Mouse (Mus musculus): ENCODE results near the gene Coro6.

Coro6 gene

DNA sequence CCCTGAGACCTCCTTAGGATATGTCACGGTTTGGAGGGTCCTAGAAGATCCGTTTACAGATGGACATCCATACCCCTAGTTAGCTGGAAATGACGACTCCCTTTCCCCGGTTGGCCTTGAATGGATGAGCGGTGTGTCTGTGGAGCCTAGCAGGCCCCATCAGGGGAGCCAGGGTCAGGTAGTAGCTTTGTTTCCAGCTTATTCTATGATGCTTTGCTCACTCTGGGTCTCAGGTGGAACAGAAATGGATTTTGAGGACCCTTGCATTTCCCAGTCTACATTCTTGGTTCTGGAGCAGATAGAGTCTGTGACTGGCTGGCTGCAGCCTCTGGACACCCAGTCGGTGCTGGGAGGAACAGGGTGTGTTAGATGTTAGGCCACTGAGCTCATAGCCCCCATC lies 32.6 kb downstream of the Coro6 start:
- no peak for DNase-seq

DNA sequence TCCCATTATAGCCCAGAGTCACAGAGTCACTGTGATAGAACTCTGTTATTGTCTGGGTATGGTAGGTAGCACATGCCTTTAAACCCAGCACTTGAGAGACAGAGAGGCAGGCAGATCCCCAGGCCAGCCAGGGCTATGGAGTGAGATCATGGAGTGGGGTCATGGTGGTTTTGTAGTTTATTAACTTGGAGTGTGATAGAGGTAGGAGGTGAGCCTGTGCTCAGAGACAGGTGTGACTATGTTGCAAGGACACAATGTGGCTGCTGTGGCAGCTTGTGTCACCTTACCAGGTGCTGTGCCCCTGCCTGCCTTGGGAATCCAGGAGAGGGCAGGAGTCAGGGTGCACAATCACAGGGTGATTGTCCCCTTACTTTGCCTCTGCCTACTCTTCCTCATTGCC lies 33.3 kb downstream of the Coro6 start:
- no peak for DNase-seq

- DNase-seq, result peak; percentile 82
Observed at GRCm38 (mm10) chr11:77497341-77497756, 35.1 kb downstream of the Coro6 start.

GRCm38 (mm10) chr11:77497851-77498250 lies 35.6 kb downstream of the Coro6 start:
- no peak for DNase-seq

GRCm38 (mm10) chr11:77498261-77499139 lies 36.3 kb downstream of the Coro6 start:
- no peak for DNase-seq

- no peak for DNase-seq
Observed at GRCm38 (mm10) chr11:77499354-77499753, 37.1 kb downstream of the Coro6 start.

DNA sequence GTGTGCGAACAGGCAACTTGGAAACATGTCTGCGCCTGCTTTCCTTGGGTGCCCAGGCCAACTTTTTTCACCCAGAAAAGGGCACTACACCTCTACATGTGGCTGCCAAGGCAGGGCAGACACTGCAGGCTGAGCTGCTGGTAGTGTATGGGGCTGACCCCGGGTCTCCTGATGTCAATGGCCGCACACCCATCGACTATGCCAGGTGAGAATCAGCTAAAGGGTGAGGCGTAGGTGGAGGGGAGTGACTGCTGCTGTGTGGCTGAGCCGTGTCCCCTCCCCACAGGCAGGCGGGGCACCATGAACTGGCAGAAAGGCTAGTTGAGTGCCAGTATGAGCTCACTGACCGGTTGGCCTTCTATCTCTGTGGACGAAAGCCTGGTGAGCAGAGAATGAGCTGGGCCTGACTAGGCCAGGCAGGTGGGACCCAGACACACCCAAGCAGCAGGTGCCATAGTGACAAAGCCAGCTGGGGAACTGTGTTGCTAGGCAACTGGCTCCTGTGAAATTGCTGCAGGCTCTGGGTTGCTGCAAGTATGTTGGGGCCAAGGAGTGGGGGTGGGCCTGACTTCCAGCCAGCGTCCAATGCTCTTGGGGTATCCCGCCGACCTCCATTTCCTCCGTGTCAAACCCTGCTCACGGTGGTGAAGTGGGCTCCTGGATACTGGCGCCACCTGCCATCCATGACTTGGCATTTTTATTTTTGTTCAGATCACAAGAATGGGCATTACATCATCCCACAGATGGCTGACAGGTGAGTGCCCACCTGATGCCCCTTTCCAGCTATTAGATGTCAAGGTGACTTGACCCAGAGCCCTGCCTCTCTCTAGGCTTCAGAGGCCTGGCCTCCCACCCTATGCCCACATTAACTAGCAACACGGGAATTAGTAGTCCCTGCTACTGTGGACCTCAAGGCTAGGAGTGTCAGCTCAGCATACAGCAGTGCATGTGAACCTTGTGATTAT lies 38.4 kb downstream of the Coro6 start:
- peak; percentile 42 for DNase-seq

GRCm38 (mm10) chr11:77501392-77501791 lies 39.2 kb downstream of the Coro6 start:
- DNase-seq, result peak; percentile 69

DNA sequence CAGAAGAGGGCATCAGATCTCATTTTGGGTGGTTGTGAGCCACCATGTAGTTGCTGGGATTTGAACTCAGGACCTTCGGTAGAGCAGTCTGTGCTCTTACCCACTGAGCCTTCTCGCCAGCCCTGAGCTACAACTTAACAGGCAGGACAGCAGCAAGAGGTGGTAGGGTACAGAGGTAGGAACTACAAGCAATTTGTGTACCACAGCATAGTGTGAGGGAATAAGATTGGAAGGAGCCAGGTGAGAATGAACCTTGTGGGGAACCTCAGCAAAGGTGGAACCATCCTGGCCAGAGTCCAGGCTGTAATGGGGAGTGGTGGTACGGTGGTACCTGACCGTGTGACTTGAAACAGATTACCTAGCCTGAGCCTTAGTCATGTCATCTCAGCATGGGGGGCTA lies 39.8 kb downstream of the Coro6 start:
- DNase-seq, result peak; percentile 2

- peak; percentile 3 for DNase-seq
Observed at GRCm38 (mm10) chr11:77502481-77502880, 40.3 kb downstream of the Coro6 start.

DNA sequence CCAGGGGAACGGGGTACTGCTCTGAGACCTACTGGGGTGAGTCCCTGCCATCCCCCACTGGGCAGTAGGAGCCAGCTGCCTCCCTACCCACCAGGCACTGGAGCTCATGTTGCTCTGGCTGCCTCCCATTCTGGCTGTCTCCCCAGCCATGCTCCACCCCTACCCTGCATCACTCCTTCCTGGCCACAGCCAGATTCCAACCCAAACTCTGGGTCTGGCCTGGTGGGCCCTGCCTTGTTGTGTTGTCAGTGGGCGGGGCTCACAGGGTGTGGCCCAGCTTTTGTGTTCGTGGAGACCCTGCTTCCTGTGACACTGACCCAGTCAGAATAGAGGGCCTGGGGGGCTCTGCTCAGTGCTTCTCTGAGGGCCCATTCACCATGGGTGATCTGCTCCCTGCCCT lies 41.3 kb downstream of the Coro6 start:
- no peak for DNase-seq

GRCm38 (mm10) chr11:77504377-77504776 lies 42.2 kb downstream of the Coro6 start:
- no peak for DNase-seq

DNA sequence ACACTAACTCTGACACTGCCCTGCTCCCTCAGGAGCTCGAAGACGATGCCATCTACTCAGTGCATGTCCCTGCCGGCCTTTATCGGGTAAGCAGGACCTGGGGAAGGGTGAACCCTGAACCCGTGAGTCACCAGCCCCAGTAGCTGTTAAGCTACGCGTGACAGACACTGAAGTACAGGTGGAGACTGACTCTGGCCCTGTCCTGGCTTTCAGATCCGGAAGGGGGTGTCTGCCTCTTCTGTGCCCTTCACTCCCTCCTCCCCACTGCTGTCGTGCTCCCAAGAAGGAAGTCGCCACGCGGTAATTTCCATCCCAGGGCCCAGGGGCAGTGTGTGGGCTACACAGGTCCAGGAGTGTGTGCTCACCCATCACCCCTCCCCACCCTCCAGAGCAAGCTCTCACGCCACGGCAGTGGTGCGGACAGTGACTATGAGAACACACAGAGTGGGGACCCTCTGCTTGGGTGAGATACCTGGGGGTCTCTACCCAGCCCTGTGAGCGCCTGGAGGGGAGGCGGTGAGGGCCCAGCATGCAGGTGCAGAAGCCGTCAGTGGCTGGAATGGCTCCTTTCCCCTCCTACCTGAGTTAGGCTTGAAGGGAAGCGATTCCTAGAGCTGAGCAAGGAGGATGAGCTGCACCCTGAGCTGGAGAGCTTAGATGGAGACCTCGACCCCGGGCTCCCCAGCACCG lies 43.2 kb downstream of the Coro6 start:
- DNase-seq, result no peak

GRCm38 (mm10) chr11:77506273-77506672 lies 44.1 kb downstream of the Coro6 start:
- peak; percentile 86 for DNase-seq

GRCm38 (mm10) chr11:77506941-77507340 lies 44.7 kb downstream of the Coro6 start:
- no peak for DNase-seq

GRCm38 (mm10) chr11:77507426-77507825 lies 45.2 kb downstream of the Coro6 start:
- peak; percentile 17 for DNase-seq

DNA sequence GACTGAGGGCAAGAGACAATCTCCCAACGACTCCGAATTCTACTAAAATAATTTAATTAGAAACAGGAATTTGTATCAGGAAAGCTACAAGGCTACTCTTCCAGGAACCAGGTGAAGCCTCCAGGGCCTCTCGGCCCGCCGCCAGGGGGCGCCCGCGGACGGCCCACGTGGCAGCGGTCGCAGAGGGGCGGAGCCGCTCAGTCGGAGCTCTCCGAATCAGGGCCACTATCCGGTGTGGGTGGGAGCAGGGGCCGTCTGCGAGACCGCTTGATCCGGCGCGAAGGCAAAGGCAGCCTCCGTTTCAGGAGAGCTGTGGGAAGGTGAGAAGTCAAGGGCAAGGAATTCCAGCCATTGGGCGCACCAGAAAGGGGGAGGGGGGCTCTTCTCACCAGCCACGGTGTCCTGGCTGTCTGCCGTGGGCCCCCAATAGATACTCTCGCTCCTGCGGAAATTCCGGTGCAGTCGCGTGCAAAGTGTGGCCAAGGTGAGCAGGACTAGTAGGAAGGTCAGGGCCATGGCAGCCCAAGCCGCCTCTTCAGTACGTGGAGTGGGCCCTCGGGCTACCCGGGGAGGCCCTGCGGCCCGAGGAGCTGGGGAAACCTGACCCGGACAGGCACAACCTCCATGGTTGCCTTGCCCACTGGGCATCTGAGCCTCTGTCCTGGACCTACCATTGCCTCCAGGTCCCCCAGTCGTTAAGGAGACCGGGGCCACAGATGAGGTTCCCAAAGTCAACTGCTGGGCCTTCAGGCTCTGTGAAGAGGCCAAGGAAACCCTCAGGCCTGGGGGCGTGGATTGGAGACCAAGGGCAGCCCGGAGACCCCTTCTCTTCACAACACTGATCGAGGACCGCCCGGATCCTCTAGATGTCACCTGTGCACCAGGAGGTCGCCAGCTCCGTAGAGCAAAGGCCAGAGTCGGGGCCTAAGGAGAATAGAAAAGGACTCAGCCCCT lies 46.1 kb downstream of the Coro6 start:
- peak; percentile 83 for DNase-seq

- DNase-seq, result no peak
Observed at GRCm38 (mm10) chr11:77511336-77511735, 49.1 kb downstream of the Coro6 start.

DNA sequence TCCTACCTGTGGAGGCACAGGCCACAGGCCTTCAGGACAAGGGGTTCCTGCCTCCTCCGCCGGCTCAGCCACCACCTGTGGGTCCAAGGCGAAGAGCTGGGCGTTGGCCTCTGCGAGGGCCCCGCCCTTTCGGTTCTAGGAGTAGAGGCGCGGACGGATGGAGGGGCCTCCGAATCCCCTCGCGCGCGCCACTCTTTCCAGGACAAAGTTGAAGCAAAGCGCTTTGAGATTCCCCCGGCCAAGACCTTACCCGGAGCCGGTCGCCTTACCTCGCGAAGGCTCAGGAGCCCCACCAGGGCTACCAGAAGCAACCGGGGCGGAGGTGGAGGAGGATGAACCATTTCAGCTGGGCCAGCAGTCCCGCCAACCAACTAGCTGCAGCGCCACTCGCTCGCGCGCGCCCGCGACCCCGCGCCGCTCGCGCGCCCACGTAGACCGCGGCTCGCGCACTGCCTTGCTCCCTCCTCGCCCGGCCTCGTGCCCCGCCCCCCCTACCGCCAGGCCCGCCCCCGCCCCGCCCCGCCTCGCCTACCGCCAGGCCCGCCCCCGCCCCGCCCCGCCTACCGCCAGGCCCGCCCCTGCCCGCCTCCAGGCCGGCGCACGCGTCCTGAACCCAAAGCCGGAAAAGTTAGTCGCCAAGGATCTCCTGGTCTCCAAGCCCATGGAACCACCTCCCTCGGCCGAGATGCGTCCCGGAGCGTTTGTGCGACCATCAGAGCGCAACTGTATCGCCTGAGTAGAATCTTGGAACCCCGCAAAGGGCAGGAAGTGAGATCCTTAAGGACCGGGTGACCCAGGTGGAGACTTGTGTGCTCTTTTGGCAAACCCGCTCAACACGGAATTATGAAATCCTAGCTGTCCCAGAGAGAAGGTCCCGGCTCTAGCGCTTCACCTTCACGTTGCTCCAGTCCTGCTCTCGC lies 50.9 kb downstream of the Coro6 start:
- peak; percentile 86 for DNase-seq

DNA sequence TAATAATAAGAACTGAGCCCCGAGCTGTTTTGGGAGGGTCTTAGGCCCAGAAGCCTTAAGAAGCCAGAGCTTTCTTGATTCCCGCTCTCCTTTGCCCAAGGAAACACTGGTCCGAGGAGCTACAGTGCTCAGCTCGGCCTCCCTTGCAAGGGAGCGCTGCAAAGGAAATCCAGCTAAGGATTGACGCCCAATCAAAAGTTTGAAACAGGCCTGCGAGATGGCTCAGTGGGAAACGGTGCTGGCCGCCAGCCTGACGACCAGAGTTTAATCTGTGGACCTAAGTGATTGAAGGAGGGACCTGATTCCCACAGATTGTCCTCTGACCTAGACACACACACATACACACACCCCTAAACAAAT lies 51.6 kb downstream of the Coro6 start:
- peak; percentile 27 for DNase-seq

Measured in kidney, adult 11 months (tissue).